Mouse (Mus musculus) A20 (cell line): ENCODE data around the gene Ifi27l2b.
"Not testable (repeated sequence)": the region's sequence is repeated elsewhere in the genome, so short reads cannot be mapped to it uniquely, and the experiment has no call there.

Experiments used
- DNase-seq: peaks from one replicate; pipeline ENCODE4 v3.0.0-alpha.2; 2011; ENCODE audit warnings: low read depth, low spot score

Gene Ifi27l2b

DNA sequence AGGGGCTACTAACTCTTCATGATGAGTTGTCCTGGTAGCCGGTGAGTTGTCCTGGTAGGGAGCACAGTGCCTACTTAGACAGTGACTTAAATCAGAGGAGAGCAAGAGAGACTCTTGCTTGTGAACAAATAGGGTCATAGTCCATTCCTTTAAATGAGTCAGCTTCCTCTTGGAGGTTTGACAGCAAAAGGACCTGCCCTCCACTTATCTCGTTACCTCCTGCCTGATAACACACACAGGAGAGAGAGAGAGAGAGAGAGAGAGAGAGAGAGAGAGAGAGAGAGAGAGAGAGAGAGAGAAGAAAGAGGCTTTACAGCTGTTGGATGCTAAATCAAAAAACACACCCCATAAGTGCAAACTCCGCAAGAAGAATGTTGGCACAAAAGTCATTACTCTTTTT, at the start of gene Ifi27l2b:
TSS of gene Ifi27l2b (minus strand) at position 84 of the 400 bp plus-strand sequence.
- DNase-seq, result no peak

DNA sequence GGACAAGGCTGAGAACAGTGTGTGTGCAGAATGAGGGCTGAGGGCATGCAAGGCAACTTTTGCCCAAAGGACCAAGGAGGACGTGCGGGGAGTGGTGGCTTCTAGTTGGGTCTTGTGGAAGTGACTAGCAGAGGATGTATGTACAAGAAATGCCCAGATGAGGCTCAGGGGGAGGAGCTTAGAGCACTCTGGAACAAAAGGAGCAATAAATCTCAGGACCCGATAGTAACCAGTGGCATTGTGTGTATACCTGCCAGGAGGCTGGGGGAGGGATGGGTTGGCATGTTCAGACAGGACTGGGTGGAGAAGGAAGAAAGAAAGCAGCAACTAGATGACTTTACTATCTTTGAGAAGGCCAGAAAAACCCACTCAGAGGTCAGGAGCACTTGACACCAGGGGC, 47.4 kb upstream of the Ifi27l2b start:
- no peak for DNase-seq

- no peak for DNase-seq
Measured at GRCm38 (mm10) chr12:103503300-103503699, 46.3 kb upstream of the Ifi27l2b start.

DNA sequence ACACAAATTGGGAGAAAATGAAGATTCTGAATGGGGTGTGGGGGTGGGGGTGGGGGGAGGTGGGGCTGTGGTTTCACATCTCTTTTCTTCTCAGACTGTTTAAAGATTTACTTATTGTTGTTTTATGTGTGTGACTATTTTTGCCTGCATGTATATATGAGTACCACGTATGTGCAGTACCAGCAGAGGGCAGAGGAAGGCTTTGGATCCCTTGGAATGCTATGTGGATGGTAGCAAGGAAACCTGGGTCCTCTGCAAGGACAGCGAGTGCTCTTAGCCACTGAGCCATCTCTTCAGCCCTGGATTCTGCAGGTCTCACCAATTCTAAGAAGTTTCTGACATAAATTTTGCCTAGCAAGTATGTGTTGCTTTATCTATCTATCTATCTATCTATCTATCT, 42.2 kb upstream of the Ifi27l2b start:
- DNase-seq, result no peak

GRCm38 (mm10) chr12:103498768-103499167, 41.7 kb upstream of the Ifi27l2b start:
- DNase-seq, result no peak

GRCm38 (mm10) chr12:103494486-103494885, 37.5 kb upstream of the Ifi27l2b start:
- peak; percentile 70 for DNase-seq

DNA sequence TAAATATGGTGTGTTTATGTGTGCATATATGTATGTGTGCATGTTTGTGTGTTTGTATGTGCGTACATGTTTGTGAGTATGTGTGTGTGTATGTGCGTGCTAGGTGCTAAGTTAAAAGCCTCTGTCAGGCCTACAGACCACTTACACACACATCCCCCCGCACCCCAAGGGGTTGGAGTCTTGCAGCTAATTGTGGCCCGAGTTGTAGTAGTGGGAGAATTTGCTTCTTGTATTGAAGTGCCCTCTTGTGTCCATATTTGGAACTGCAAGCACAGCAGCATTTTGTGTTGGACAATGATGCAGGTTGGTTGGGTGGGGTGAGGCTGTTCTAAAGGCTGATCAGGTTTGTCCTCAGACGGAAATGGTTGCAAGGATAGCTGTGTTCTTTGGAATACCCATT, 35.7 kb upstream of the Ifi27l2b start:
- DNase-seq, result peak; percentile 77

- DNase-seq, result no peak
Measured at GRCm38 (mm10) chr12:103491091-103491730, 34.2 kb upstream of the Ifi27l2b start.

GRCm38 (mm10) chr12:103487750-103488149, 30.7 kb upstream of the Ifi27l2b start:
- DNase-seq, result no peak

GRCm38 (mm10) chr12:103487276-103487675, 30.3 kb upstream of the Ifi27l2b start:
- DNase-seq, result no peak

DNA sequence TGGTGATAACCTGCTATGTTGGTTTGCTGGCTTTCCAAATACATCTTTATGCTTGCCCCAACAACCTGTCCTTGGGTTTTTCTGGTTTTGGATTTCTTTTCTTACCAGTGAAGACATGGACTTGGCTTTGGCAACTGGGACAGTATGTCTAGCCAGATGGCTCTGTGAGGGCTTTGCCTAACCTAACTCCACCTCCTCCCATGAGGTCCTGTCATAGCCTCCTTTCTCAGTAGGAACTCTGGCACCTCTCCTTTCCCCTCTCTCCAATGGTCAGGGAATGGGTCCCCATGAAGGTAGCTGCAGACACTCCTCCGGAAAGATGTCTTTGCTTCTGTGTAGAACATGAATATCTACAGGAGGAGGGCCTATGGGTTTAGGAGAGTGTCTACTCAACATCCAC, 29.7 kb upstream of the Ifi27l2b start:
- no peak for DNase-seq

DNA sequence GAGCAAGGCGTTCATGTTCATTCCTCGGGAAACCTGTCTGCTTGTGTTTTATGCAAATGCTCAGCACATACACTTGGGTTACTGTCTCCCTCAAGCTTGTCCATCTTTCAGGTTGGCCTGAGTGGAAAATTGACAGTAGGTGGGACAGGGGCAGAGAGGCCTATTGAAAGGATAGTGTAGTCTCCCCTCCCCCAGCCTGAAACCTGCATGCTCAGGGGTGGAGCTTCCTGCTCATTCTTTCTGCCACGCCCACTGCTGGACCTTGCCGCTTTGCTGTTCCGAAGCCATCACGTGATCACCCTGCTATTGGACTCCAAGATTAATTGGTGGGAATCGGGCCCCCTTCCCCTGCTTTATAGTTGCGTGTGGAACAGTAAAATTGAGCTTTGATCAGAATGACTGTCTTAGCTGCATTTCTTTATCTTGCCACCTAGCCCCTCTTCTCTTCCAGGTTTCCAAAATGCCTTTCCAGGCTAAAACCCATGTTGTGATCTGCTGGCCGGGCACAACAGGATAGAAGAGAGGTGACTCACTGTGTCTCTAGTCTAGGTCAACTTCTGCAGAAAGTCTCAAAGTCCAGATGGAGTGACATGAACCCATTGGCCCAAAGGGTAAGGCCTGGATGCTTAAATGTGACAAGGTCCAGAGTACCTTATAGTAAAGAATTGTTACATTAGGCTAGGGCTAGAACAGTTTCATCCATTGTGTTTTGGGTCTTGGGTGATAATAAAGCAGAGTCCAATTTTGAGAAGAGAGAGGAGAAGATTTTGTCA, 27.4 kb upstream of the Ifi27l2b start:
- not testable (repeated sequence) for DNase-seq

GRCm38 (mm10) chr12:103482781-103483180, 25.8 kb upstream of the Ifi27l2b start:
- no peak for DNase-seq

- no peak for DNase-seq
Measured at GRCm38 (mm10) chr12:103481671-103482070, 24.6 kb upstream of the Ifi27l2b start.

- DNase-seq, result no peak
Measured at GRCm38 (mm10) chr12:103477461-103478015, 20.5 kb upstream of the Ifi27l2b start.

DNA sequence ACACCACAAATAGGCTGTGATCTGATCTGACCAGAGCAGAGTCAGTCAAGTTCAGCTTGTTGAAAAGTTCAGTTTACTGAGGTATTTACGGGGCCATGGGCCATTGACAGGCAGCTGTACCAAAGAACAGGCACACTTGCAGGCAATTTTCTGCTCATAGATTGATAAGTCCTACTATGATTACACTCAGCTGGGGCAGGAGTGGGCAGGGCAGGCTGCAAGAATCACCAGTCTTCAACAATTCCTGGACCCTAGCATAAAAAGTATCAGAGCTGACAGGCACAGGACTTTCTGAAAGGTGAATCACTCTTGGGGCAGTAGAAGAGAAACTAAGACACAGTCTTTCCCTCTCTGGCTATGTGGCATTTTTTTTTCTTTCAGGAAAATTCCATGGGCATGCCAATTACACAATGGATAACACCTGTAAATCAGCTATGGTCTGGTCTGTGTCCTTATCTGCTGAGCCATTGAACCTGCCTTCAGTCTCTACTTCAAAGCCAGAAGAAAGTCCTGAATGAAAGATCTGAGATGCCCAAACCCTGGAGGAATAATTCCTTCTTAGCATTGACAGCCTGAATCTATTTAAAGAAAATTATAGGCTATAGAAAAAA, 19.9 kb upstream of the Ifi27l2b start:
- DNase-seq, result no peak

GRCm38 (mm10) chr12:103474481-103474880, 17.5 kb upstream of the Ifi27l2b start:
- no peak for DNase-seq

GRCm38 (mm10) chr12:103456727-103457126, 296 bp downstream of the Ifi27l2b start:
- DNase-seq, result not testable (repeated sequence)

- DNase-seq, result no peak
Measured at GRCm38 (mm10) chr12:103453361-103453760, 3.7 kb downstream of the Ifi27l2b start.

DNA sequence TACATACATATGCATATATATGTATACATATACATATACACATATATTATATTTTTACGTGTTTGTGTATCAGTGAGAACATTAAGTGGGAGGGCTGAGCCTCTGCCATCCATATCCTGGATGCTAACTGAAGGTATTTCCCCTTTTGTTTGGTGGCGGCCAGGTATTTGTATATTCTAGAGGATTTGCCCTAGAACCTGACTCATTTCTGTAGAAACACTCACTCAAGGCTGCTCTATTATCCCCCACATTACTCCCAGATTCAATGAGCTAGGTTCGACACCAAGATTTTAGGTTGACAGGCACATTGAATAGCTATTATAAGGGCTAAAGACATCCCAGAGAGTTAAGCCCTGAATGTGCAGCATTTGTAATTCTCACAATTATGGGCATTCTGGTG, 12.0 kb downstream of the Ifi27l2b start:
- no peak for DNase-seq

- DNase-seq, result not testable (repeated sequence)
Measured at GRCm38 (mm10) chr12:103444261-103444660, 12.8 kb downstream of the Ifi27l2b start.

DNA sequence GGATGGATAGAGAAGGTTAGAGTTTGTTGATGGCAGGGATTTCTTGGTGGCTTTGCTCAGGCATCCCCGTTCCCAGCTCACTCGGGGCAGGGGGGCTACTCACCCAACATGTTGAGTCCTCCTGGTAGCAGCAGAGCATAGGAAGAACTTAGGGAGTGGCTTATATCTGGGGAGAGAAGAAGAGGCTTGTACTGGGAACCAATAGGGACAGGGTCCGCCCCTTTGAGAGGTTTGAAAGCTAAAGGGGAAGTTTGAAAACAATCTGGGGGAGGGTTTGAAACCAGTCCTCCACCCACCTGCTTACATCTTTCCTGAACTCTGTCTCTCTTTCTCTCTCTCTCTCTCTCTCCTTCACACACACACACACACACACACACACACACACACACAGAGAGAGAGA, 13.5 kb downstream of the Ifi27l2b start, which contains the start of gene Ifi27l2a:
TSS of gene Ifi27l2a (minus strand) at position 157 of the 400 bp plus-strand sequence.
- DNase-seq, result peak; percentile 75
